Mouse (Mus musculus): ENCODE results near the gene Taf8.

GRCm38 (mm10) chr17:47473434-47473974, 28.6 kb downstream of the Taf8 start:
- TF ChIP-seq CTCF (IDR thresholded peaks at IDR 0.05; ENCODE audit: low read depth) (peak; percentile 69), EP300 (IDR thresholded peaks at IDR 0.05; ENCODE audit: low read depth) (no peak)

Data from heart, postnatal 0 days (tissue).